ENCODE assay signal across 28 mouse cellular contexts in the genomic region with DNA sequence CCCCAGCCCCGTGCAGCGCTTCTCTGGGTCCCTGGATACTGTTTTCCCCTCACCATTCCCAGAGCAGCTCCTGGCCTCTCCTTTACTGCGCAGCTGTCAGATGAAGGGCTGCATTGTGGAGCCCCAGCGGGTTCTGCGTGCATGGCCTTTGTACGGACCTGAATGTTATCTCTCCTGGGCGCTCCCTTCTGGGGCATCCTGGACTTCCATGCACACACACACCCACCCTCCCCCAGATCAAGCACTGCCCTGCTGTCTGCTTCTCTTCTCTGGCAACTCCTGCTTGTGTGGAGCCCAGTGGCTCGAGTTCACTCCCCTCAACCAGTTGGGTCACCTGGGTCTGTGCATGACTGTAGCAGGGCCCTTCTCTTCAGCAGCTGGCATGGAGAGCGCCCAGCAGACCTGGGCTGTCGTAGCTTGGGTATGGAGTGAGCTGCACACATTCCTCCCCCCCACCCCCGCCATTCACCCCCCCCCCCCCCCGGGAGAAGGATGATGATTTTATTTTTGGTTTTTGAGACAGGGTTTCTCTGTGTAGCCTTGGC. TPM values are rescaled to one million over a fixed set of nuclear protein-coding genes. Genes with fewer than 3 reads are reported as not detected.
DNase-seq lines count a peak whose midpoint lies in the region; ATAC-seq lines count a peak whose summit lies in the region.
"Had no signal": no experiment of that assay in that cellular context is flagged by ENCODE, and none has a peak within 500 bp of the region (broad histone marks: within the 10 kb centered on the region; RNA-seq: fewer than 3 reads in every experiment).

No protein-coding gene starts in this region.

- peaks cover 22% of the 10 kb centered on the region for H3K27me3 ChIP-seq in embryonic facial prominence, embryonic 12.5 days
- peaks cover 52% of the 10 kb centered on the region for H3K27me3 ChIP-seq in embryonic facial prominence, embryonic 10.5 days (replicated peaks; ENCODE audit: low read depth, poor library complexity, severe bottlenecking)

- H3K4me1 ChIP-seq in embryonic facial prominence, embryonic 12.5 days = no peaks in the 10 kb centered on the region
- peaks cover 5% of the 10 kb centered on the region; the same call in 1 of the 2 replicates for H3K4me1 ChIP-seq in embryonic facial prominence, embryonic 10.5 days
- H3K4me1 ChIP-seq: heart, embryonic 15.5 days had no signal

- no peaks in the 10 kb centered on the region for H3K36me3 ChIP-seq in embryonic facial prominence, embryonic 12.5 days
- no peaks in the 10 kb centered on the region for H3K36me3 ChIP-seq in embryonic facial prominence, embryonic 10.5 days (replicated peaks)
- H3K36me3 ChIP-seq: forebrain, embryonic 12.5 days; heart, embryonic 15.5 days had no signal

- no peak overlapping the region for H3K4me2 ChIP-seq in embryonic facial prominence, embryonic 12.5 days (replicated peaks)
- H3K4me2 ChIP-seq: forebrain, embryonic 12.5 days; heart, embryonic 15.5 days had no signal

- no peaks in the 10 kb centered on the region for H3K9me3 ChIP-seq in embryonic facial prominence, embryonic 12.5 days
- H3K9me3 ChIP-seq in embryonic facial prominence, embryonic 10.5 days = no peaks in the 10 kb centered on the region
- H3K9me3 ChIP-seq: forebrain, embryonic 12.5 days; heart, embryonic 15.5 days had no signal

- H3K9ac ChIP-seq in embryonic facial prominence, embryonic 12.5 days = no peak overlapping the region
- H3K9ac ChIP-seq: forebrain, embryonic 12.5 days; heart, embryonic 15.5 days had no signal

- 26% methylated on average over 12 of the region's 12 CpGs for WGBS in embryonic facial prominence, embryonic 12.5 days
- WGBS in embryonic facial prominence, embryonic 10.5 days = 25% methylated on average over 12 of the region's 12 CpGs

- H3K4me3 ChIP-seq in embryonic facial prominence, embryonic 12.5 days = no peak overlapping the region
- no peak overlapping the region for H3K4me3 ChIP-seq in embryonic facial prominence, embryonic 10.5 days
- H3K4me3 ChIP-seq: erythroblast, embryonic 14.5 days; forebrain, embryonic 12.5 days; heart, adult 2 months; heart, embryonic 15.5 days; layer of hippocampus, adult 2 months had no signal

- no peak for DNase-seq in embryonic facial prominence, embryonic 10.5 days (ENCODE audit: low spot score)
- DNase-seq in ovary, adult 18-20 months (ENCODE audit: low spot score) = peak; percentile 12
- no peak for DNase-seq in ovary, postnatal 14 days (ENCODE audit: low spot score)
- peak; percentile 46 for DNase-seq in ZHBTc4 (ENCODE audit: low read depth, low spot score)
- DNase-seq in testis, postnatal 10 days (ENCODE audit: low spot score) = peak; percentile 70
- no peak for DNase-seq in spleen, adult 18-20 months
- DNase-seq in thymus, adult 18-20 months = no peak
- DNase-seq: adrenal gland, postnatal 14 days; cerebellum, adult 2 months; cerebellum, postnatal 36 days; gastrocnemius, postnatal 25 days; heart, adult 2 months; kidney, adult 8-10 months; kidney, postnatal 10 days; right cerebral cortex, postnatal 4 days; thymus, postnatal 14 days had no signal

- H3K27ac ChIP-seq in embryonic facial prominence, embryonic 12.5 days = no peak overlapping the region
- H3K27ac ChIP-seq in embryonic facial prominence, embryonic 10.5 days (replicated peaks) = no peak overlapping the region
- H3K27ac ChIP-seq: forebrain, embryonic 12.5 days; heart, adult 2 months; heart, embryonic 15.5 days; hindbrain, postnatal 0 days; layer of hippocampus, adult 2 months; macrophage had no signal

- 0 out of 2 replicates have a peak, but pooled peaks have one; percentile 22 for ATAC-seq in embryonic facial prominence, embryonic 12.5 days (ENCODE audit: insufficient number of reproducible peaks, insufficient read depth, low FRiP score, low TSS enrichment)
- ATAC-seq: hindbrain, postnatal 0 days had no signal

RNA-seq across cellular contexts. Expression of a gene that starts 9.6 kb away (rescaled TPM):
- 0.39 and 0.55 TPM in 2 replicates for polyA plus RNA-seq in embryonic facial prominence, embryonic 12.5 days (2016; fragmentation: Nextera tagmentation; extraction: Ambion mirVana)
- polyA plus RNA-seq in embryonic facial prominence, embryonic 10.5 days (2016; fragmentation: Nextera tagmentation; extraction: Ambion mirVana) = 0.20 and 0.23 TPM in 2 replicates
- polyA plus RNA-seq: cerebellum, adult 2 months; erythroblast, embryonic 14.5 days; heart, adult 2 months; heart, embryonic 15.5 days; hindbrain, postnatal 0 days; liver, adult 2 months; liver, embryonic 16.5 days; lung, embryonic 16.5 days; macrophage; midbrain, postnatal 0 days; stomach, embryonic 16.5 days had no signal

Comparison
In these comparisons a context has a peak if more than half of its experiments do, and no peak if none do; other contexts are left out.
1. DNase-seq: peak in ovary, adult 18-20 months (single experiment), ZHBTc4 (single experiment) and testis, postnatal 10 days (single experiment); none in embryonic facial prominence, embryonic 10.5 days (single experiment), ovary, postnatal 14 days (single experiment), spleen, adult 18-20 months (0 of 2) and thymus, adult 18-20 months (0 of 2).